8 mouse cellular contexts compared by ENCODE assay signal in the genomic region with DNA sequence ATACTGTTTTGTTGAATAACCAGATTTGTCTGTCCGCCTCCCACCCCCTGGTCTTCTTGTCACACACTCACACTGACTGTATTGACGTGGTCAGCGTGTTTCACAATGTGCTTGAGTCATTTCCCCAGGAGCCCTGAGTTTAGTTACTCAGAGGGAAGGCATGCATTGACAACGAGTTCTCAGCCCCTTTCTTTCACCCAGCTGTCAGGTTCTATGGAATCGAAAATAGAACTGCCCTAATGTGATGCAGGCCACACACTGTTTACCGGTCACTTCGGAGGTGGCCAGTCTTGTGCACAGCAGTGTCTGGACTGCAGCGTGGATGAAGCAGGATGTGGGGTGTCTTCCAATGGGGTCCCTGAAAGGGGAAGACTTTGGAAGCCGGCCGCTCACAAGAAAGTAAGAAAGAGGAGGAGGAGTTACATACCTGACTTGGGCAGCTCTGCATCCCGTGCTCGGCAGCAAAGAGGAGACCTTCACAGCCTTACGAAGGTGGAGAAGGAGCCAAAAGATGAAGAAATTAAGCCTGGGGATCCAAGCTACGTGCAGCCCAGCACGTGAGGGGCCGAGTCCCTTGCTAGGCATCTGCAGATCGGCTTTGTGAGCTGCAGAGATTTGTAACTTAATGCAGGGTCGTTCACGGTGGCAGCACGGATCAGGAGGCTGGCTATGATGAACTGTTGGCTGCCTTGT. TPM values are rescaled to one million over a fixed set of nuclear protein-coding genes. Genes with fewer than 3 reads are reported as not detected.
DNase-seq lines count a peak whose midpoint lies in the region; ATAC-seq lines count a peak whose summit lies in the region.

No protein-coding gene starts in this region.

- intact Hi-C loops in heart, postnatal 25 days (cut with DNase I): no loop called here

- no peaks in the 10 kb centered on the region for H3K36me3 ChIP-seq in forebrain, embryonic 10.5 days (replicated peaks)
- H3K36me3 ChIP-seq in limb, embryonic 12.5 days: no peaks in the 10 kb centered on the region
- no peaks in the 10 kb centered on the region for H3K36me3 ChIP-seq in midbrain, embryonic 14.5 days (ENCODE audit: control insufficient read depth, insufficient read depth, low read length)

- peaks cover 65% of the 10 kb centered on the region for H3K4me1 ChIP-seq in forebrain, embryonic 10.5 days
- peaks cover 32% of the 10 kb centered on the region for H3K4me1 ChIP-seq in limb, embryonic 12.5 days (replicated peaks)
- peaks cover 13% of the 10 kb centered on the region for H3K4me1 ChIP-seq in midbrain, embryonic 14.5 days (ENCODE audit: control insufficient read depth, insufficient read depth, low read length)

- peaks cover 21% of the 10 kb centered on the region for H3K27me3 ChIP-seq in forebrain, embryonic 10.5 days (ENCODE audit: poor library complexity, severe bottlenecking)
- no peaks in the 10 kb centered on the region for H3K27me3 ChIP-seq in limb, embryonic 12.5 days
- H3K27me3 ChIP-seq in midbrain, embryonic 14.5 days (ENCODE audit: control insufficient read depth, insufficient read depth, low read length): no peaks in the 10 kb centered on the region

- no peak for ATAC-seq in limb, embryonic 12.5 days (ENCODE audit: insufficient number of reproducible peaks, insufficient read depth, low FRiP score, low TSS enrichment, low read depth)
- ATAC-seq in midbrain, embryonic 14.5 days (ENCODE audit: low FRiP score, low TSS enrichment): no peak

- H3K9ac ChIP-seq in limb, embryonic 12.5 days (replicated peaks): peak overlapping the region; percentile 37
- no peak overlapping the region; the same call in 1 of the 2 replicates for H3K9ac ChIP-seq in midbrain, embryonic 14.5 days (replicated peaks; ENCODE audit: low read length)

- H3K4me2 ChIP-seq in limb, embryonic 12.5 days: peak overlapping the region; percentile 50
- peak overlapping the region; percentile 52 for H3K4me2 ChIP-seq in midbrain, embryonic 14.5 days (ENCODE audit: low read length)

- peak overlapping the region; percentile 48 for H3K4me3 ChIP-seq in forebrain, embryonic 10.5 days
- H3K4me3 ChIP-seq in limb, embryonic 12.5 days (replicated peaks): peak overlapping the region; percentile 21
- H3K4me3 ChIP-seq in midbrain, embryonic 14.5 days (replicated peaks; ENCODE audit: low read depth, low read length): peak overlapping the region; percentile 22

- WGBS in forebrain, embryonic 10.5 days: 12% methylated on average over 20 of the region's 20 CpGs
- 28% methylated on average over 20 of the region's 20 CpGs for WGBS in limb, embryonic 12.5 days
- 1% methylated on average over 20 of the region's 20 CpGs for WGBS in midbrain, embryonic 14.5 days

- peak overlapping the region; percentile 86 for H3K27ac ChIP-seq in forebrain, embryonic 10.5 days
- peak overlapping the region; percentile 79 for H3K27ac ChIP-seq in limb, embryonic 12.5 days
- peak overlapping the region; percentile 39; the same call in 1 of the 2 replicates for H3K27ac ChIP-seq in midbrain, embryonic 14.5 days (replicated peaks; ENCODE audit: low read depth, low read length)

- peak; percentile 76 for DNase-seq in adrenal gland, postnatal 14 days
- DNase-seq in forebrain, embryonic 10.5 days (ENCODE audit: extremely low spot score, low spot score): peak; percentile 42
- peak; percentile 51 for DNase-seq in heart, postnatal 25 days (ENCODE audit: low spot score)
- peak; percentile 64 for DNase-seq in midbrain, embryonic 14.5 days
- DNase-seq in T-cell, adult 2 months (ENCODE audit: low spot score): no peak
- no peak for DNase-seq in cerebellum, postnatal 10 days
- no peak for DNase-seq in layer of hippocampus, adult 11-12 months (ENCODE audit: low spot score)

- H3K9me3 ChIP-seq in forebrain, embryonic 10.5 days: no peaks in the 10 kb centered on the region
- H3K9me3 ChIP-seq in limb, embryonic 12.5 days: no peaks in the 10 kb centered on the region
- H3K9me3 ChIP-seq in midbrain, embryonic 14.5 days (ENCODE audit: control insufficient read depth, low read length): no peaks in the 10 kb centered on the region

RNA-seq across cellular contexts. Expression of gene Uaca, which starts 43.3 kb away (rescaled TPM):
- 42.3 and 51.9 TPM in 2 replicates for total RNA-seq in adrenal gland, postnatal 14 days (2021)
- polyA plus RNA-seq in forebrain, embryonic 10.5 days (2016; fragmentation: Nextera tagmentation; extraction: Ambion mirVana): 32.5 and 33.1 TPM in 2 replicates
- 10 to 100 TPM; 44.6 to 50.0 TPM for total RNA-seq in heart, postnatal 25 days (2021)
- polyA plus RNA-seq in limb, embryonic 12.5 days (2016; fragmentation: Nextera tagmentation; extraction: Ambion mirVana): 28.0 and 31.2 TPM in 2 replicates
- polyA plus RNA-seq in midbrain, embryonic 14.5 days (2014; fragmentation: Nextera tagmentation; extraction: Ambion mirVana): 5.3 and 13.8 TPM in 2 replicates

Comparison
In these comparisons a context has a peak if more than half of its experiments do, and no peak if none do; other contexts are left out.
1. DNase-seq: peak in adrenal gland, postnatal 14 days (single experiment), forebrain, embryonic 10.5 days (single experiment), heart, postnatal 25 days (single experiment) and midbrain, embryonic 14.5 days (single experiment); none in T-cell, adult 2 months (single experiment), cerebellum, postnatal 10 days (0 of 2) and layer of hippocampus, adult 11-12 months (single experiment).
2. Peak in every context shown above with its lines, with median percentiles within 50 percentile points of each other: H3K27ac ChIP-seq and H3K4me3 ChIP-seq.